Mouse (Mus musculus) thymus, adult 2 months (tissue): ENCODE results near the gene Naa38. TPM values are rescaled to one million over a fixed set of nuclear protein-coding genes. Genes with fewer than 3 reads are reported as not detected.
"Not testable (repeated sequence)": the region's sequence is repeated elsewhere in the genome, so short reads cannot be mapped to it uniquely, and the experiment has no call there.

Experiments used
- DNase-seq: peaks from one replicate; pipeline ENCODE4 v3.0.0; 2021
- H3K27ac ChIP-seq: fragments of 200-500 bp; 2 replicates; pipeline ENCODE4 v1.5.1; 2012; ENCODE audit warnings: low read length, control low read depth; ENCODE audit not compliant: control insufficient read depth, insufficient read depth
- H3K27me3 ChIP-seq: fragments of 200-500 bp; 2 replicates; pipeline ENCODE4 v1.6.1; 2012; ENCODE audit warnings: mild to moderate bottlenecking, low read length, moderate library complexity, mixed read lengths; ENCODE audit not compliant: control insufficient read depth, insufficient read depth
- H3K36me3 ChIP-seq: fragments of 200-500 bp; 2 replicates; pipeline ENCODE4 v1.6.1; 2012; ENCODE audit warnings: mild to moderate bottlenecking, low read length, moderate library complexity; ENCODE audit not compliant: control insufficient read depth, insufficient read depth
- H3K4me1 ChIP-seq: fragments of 200-500 bp; replicated peaks from 2 replicates; pipeline ENCODE4 v1.6.1; 2012; ENCODE audit warnings: low read length; ENCODE audit not compliant: control insufficient read depth, insufficient read depth
- H3K4me3 ChIP-seq: fragments of 200-500 bp; 2 replicates; pipeline ENCODE4 v1.5.1; 2012; ENCODE audit warnings: mild to moderate bottlenecking, low read length, control low read depth, moderate library complexity; ENCODE audit not compliant: control insufficient read depth, insufficient read depth
- CTCF ChIP-seq: fragments of 200-500 bp; IDR thresholded peaks from 2 replicates; pipeline ENCODE4 v1.5.1; 2012; ENCODE audit warnings: mild to moderate bottlenecking, control low read depth, low read length, moderate library complexity, borderline replicate concordance; ENCODE audit not compliant: control insufficient read depth, poor library complexity, insufficient read depth; ENCODE audit errors: extremely low read depth
- POLR2A ChIP-seq: fragments of 200-500 bp; IDR thresholded peaks from 2 replicates; pipeline ENCODE4 v1.6.1; 2012; ENCODE audit warnings: mild to moderate bottlenecking, low read length, control low read depth, moderate library complexity; ENCODE audit not compliant: control insufficient read depth, poor library complexity, insufficient read depth; ENCODE audit errors: extremely low read depth
- WGBS: fragments of 180-500 bp; shearing (Covaris S2); methylation state at CpG from one replicate; pipeline ENCODE4 v1.1.7; 2018; 5-methylcytosine and 5-hydroxymethylcytosine counted together
- polyA plus RNA-seq: library from polyadenylated mRNA; depleted of rRNA; stranded (reverse); fragments of >200 nt; gene quantifications from 2 replicates; pipeline ENCODE4 v1.2.3, GENCODE M21; 2012

The Naa38 gene
- polyA plus RNA-seq, 1 experiment: 170 TPM

GRCm38 (mm10) chr11:69386758-69387157 is 8.5 kb upstream of the Naa38 start:
- no peak for DNase-seq
- H3K27me3 ChIP-seq: no peaks in the 10 kb centered on the region
- no peaks in the 10 kb centered on the region for H3K4me1 ChIP-seq
- WGBS: 90% methylated on average over 7 of the region's 7 CpGs
- H3K27ac ChIP-seq: no peak overlapping the region
- no peak for TF ChIP-seq CTCF
- TF ChIP-seq POLR2A: no peak
- no peak overlapping the region for H3K4me3 ChIP-seq
- H3K36me3 ChIP-seq: no peaks in the 10 kb centered on the region

- Histone ChIP-seq H3K36me3 (no peaks in the 10 kb centered on the region), H3K4me3 (no peak overlapping the region), H3K4me1 (no peaks in the 10 kb centered on the region), H3K27me3 (no peaks in the 10 kb centered on the region), H3K27ac (no peak overlapping the region)
- no peak for DNase-seq
- no peak for TF ChIP-seq CTCF
- TF ChIP-seq POLR2A: no peak
- WGBS: 98% methylated on average over 4 of the region's 4 CpGs
Observed at GRCm38 (mm10) chr11:69388680-69389079, 6.6 kb upstream of the Naa38 start.

DNA sequence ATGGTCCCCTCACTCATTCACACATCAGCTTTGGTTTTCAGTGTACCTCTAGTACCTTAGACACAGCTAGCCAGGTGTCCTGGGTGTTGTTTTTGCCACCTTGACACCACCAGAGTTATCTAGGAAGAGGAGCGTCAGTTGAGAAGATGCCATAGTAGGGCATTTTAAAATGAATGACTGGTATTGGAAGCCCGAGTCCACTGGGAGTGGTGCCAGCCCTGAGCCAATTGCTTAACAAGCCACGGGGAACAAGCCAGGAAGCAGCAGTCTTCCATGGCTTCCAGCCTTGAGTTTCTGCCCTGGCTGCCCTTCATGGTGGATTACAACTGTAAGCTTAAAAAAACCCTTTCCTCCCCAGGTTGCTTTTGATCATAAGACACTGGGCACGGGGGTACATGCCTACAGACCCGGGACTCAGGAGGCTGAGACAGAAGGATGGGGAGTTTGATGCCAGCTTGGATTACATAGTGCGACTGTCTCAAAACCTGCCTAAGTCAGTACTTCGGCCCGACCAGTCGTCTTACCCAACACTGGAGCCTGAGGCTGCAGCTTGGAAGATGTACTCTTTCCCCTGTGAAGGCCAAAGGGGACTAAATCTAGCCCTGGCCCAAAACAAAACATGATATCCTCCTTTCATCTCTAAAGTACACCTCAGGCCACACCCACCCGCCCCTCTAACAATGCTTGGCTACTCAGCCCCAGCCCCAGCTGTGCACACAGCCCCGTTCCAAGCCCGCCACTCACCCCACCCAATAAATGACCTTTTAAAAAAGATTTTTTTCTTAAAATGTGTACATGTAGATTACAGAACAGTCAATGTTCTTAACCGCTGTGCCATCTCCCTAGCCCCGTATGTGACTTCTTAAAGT is 5.5 kb upstream of the Naa38 start:
- Histone ChIP-seq H3K4me1 (peaks cover 3% of the 10 kb centered on the region), H3K36me3 (no peaks in the 10 kb centered on the region), H3K27ac (no peak overlapping the region), H3K4me3 (no peak overlapping the region), H3K27me3 (no peaks in the 10 kb centered on the region)
- DNase-seq: no peak
- TF ChIP-seq CTCF: no peak
- 75% methylated on average over 14 of the region's 14 CpGs for WGBS

DNA sequence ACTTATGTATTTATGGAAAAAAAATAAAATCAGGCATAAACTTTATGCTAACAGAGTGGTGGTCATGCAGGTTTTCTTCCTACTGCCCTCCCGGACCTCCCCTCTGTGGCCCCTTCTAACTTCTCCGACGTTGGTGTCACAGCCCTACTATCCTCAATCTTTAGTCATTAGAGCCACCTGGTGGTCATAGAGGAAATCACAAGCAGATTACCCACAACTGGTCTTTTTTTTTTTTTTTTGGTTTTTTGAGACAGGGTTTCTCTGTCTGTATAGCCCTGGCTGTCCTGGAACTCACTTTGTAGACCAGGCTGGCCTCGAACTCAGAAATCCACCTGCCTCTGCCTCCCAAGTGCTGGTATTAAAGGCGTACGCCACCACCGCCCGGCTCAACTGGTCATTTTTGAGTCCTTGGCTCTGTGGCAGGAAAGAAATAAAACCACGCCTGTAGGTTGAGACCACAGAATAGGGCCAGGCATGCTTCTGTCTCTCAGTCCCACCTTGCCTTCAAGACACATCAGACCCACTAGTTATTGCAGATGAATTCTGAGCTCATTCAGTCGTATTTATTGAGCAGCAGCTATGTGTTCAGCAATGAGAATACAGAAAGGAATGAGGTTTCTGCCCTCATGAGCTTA is 4.8 kb upstream of the Naa38 start:
- peaks cover 3% of the 10 kb centered on the region for H3K4me1 ChIP-seq
- H3K36me3 ChIP-seq: no peaks in the 10 kb centered on the region
- WGBS: 43% methylated on average over 10 of the region's 10 CpGs
- DNase-seq: peak; percentile 78
- H3K4me3 ChIP-seq: no peak overlapping the region
- H3K27ac ChIP-seq: no peak overlapping the region
- TF ChIP-seq POLR2A (no peak), CTCF (no peak)
- H3K27me3 ChIP-seq: no peaks in the 10 kb centered on the region

- Histone ChIP-seq H3K27ac (peak overlapping the region; percentile 53; the same call in 1 of the 2 replicates), H3K4me3 (peak overlapping the region; percentile 77), H3K4me1 (peaks cover 10% of the 10 kb centered on the region)
- WGBS: 1% methylated on average over 31 of the region's 31 CpGs
- H3K27me3 ChIP-seq, H3K36me3 ChIP-seq, DNase-seq: not testable (repeated sequence)
Observed at GRCm38 (mm10) chr11:69394591-69395167, 608 bp upstream of the Naa38 start.

DNA sequence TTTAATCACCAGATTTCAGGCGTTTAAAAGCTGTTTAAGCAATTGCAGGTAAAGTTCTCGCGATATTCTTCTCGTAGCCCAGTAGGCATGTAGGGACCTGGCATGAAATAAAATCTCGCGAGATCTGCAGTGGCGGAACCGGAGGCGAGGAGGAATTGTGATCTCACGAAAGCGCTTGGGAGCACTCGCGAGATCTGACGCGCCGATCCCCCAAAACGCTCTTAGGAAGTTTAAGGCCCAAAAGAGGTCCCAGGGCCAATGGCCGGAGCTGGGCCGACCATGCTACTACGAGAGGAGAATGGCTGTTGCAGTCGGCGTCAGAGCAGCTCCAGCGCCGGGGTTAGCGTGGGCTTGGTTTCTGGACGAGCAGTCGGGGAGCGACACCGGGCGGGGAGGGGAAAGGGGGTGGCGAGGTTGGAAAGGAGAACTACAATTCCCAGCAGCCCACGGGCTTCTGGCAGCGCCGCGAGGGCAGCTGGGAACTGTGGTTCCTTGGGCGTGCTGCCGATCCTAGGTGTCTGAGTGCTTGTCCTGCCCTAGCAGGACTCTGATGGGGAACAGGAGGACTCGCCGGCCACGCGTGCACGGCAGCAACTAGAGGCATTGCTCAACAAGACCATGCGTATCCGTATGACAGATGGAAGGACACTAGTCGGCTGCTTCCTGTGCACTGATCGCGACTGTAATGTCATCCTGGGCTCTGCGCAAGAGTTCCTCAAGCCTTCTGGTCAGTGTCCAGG is 517 bp downstream of the Naa38 start:
- peak; percentile 62; the same call in 1 of the 2 replicates for TF ChIP-seq CTCF
- 0 out of 2 replicates have a peak, but pooled peaks have one; percentile 41 for TF ChIP-seq POLR2A
- WGBS: under 1% methylated on average over 48 of the region's 48 CpGs
- H3K27ac ChIP-seq: peak overlapping the region; percentile 77

More for the DNA sequence above, 517 bp downstream of the Naa38 start:
- H3K4me1 ChIP-seq: peaks cover 10% of the 10 kb centered on the region
- peak overlapping the region; percentile 77 for H3K4me3 ChIP-seq
- H3K27me3 ChIP-seq: no peaks in the 10 kb centered on the region
- peak; percentile 92 for DNase-seq
- H3K36me3 ChIP-seq: peaks cover 16% of the 10 kb centered on the region
